Mouse (Mus musculus) gonadal fat pad, adult 2 months (tissue): ENCODE measurements around the gene Tomm40. TPM values are rescaled to one million over a fixed set of nuclear protein-coding genes. Genes with fewer than 3 reads are reported as not detected.

Source experiments
- DNase-seq: peaks from one replicate; pipeline ENCODE4 v3.0.0-alpha.2; 2012; ENCODE audit warnings: low read depth
- polyA plus RNA-seq: library from polyadenylated mRNA; depleted of rRNA; stranded (reverse); fragments of >200 nt; gene quantifications from 2 replicates; pipeline ENCODE4 v1.2.3, GENCODE M21; 2012

The Tomm40 gene
- polyA plus RNA-seq, 1 experiment = 71.5 TPM

DNA sequence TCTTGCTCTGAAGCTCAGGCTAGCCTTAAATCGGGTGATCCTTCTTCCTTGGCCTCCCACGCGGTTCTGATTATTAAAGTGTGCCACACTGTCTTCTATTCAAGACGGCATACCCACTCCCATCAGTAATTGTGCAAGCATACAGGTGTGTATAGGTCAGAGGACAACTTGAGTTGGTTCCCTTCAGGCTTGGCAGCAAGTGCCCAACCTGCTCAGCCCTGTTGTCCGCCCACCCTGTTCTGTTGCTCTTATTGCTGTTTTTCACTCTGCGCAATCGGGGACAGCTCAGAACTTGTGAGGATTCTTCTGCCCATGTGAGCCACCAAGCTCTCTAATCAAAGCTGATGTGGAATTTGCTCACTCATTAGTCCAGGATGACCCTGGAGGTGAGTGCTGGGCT, 10.0 kb downstream of the Tomm40 start:
- DNase-seq = no peak

- no peak for DNase-seq
Observed at GRCm38 (mm10) chr7:19704475-19704874, 10.8 kb downstream of the Tomm40 start.

GRCm38 (mm10) chr7:19702859-19703555, 12.2 kb downstream of the Tomm40 start:
- DNase-seq = no peak

- DNase-seq = no peak
Observed at GRCm38 (mm10) chr7:19701069-19701761, 14.0 kb downstream of the Tomm40 start.

DNA sequence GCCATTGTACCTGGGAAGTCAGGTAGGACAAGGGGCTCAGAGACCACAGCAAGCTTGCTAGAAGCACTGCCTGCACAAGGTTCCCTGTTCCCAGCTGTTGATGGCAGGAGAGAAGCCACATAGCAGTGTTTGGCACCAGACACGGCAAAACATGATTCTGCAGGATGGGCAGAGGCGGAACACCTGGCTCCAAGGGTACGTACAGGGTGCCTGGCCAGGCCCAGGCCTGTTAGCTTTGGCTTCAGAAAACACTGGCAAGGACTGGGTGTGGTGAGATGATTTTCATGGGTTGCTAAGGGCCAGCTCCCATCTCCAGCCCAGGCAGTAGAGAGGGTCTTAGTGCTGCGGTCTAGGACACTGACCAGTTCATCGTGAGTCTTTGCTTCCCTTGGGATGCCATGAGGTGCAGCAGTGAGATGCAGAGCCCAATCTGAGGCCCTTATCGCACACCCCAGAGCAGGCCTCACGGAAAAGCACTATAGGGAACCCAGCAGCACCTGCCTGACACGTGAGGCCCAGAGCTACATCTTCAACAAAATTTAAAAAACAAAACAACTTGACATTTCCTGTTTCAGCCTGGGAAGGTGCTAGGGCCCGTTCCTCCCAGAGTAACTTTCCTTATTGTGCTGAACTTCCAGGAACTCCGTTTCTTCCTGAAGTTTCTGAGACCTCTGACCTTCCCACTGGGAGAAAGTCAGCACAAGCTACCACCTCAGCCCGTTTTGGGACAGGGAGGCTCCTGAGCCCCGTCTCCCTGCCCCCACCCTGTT, 14.8 kb downstream of the Tomm40 start:
- no peak for DNase-seq

GRCm38 (mm10) chr7:19699827-19700148, 15.4 kb downstream of the Tomm40 start:
- DNase-seq = no peak

GRCm38 (mm10) chr7:19698907-19699826, 16.1 kb downstream of the Tomm40 start, which contains the start of gene Apoe:
Gene Apoe (minus strand): TSS chr7:19699188.
- DNase-seq = no peak

DNA sequence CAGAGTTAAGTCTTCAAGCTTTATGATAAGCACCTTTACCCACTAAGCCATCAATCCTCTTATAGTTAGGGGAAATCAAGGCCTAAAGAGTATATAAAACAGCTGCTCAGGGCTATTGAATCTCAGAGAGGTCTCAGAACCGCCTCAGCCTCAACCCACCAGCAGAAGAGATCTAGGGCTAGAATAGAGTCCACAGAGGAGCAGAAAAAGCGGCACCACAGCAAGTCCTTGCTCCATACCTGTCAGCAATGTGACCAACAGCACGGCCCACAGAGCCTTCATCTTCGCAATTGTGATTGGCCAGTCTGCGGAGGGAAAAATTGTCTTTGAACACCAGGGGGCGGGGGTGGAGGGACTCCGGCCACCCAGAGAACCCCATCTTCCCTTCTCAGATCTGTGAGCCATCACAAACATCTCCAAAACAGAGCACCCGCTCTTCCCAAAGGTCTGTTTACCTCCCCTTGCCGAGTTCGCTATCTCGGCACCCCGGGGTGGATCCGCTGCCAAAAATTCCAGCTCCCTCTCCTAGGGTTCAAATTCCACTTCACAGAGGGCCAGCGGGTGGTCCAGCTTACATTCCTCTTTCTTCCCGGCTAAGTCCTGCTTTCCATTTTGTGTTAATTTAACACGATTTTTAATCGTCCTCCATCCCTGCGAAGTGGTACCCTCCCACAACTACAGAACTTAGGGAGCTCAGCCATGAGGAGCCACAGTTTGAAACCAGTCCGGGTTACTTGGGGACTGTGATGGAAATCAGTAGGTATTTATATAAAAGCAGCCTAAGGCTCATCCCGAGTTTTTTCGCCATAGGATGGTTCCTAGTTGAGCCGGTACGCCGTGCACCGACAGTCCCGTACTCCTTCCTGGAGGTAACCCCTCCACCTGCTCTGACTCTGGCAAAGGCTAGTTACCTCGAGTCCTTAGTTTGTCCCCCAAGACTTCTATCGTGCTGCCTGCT, 17.0 kb downstream of the Tomm40 start:
- DNase-seq = no peak

GRCm38 (mm10) chr7:19696336-19696873, 18.8 kb downstream of the Tomm40 start:
- no peak for DNase-seq

- DNase-seq = no peak
Observed at GRCm38 (mm10) chr7:19695881-19696280, 19.4 kb downstream of the Tomm40 start.

GRCm38 (mm10) chr7:19695213-19695594, 20.0 kb downstream of the Tomm40 start:
- no peak for DNase-seq

DNA sequence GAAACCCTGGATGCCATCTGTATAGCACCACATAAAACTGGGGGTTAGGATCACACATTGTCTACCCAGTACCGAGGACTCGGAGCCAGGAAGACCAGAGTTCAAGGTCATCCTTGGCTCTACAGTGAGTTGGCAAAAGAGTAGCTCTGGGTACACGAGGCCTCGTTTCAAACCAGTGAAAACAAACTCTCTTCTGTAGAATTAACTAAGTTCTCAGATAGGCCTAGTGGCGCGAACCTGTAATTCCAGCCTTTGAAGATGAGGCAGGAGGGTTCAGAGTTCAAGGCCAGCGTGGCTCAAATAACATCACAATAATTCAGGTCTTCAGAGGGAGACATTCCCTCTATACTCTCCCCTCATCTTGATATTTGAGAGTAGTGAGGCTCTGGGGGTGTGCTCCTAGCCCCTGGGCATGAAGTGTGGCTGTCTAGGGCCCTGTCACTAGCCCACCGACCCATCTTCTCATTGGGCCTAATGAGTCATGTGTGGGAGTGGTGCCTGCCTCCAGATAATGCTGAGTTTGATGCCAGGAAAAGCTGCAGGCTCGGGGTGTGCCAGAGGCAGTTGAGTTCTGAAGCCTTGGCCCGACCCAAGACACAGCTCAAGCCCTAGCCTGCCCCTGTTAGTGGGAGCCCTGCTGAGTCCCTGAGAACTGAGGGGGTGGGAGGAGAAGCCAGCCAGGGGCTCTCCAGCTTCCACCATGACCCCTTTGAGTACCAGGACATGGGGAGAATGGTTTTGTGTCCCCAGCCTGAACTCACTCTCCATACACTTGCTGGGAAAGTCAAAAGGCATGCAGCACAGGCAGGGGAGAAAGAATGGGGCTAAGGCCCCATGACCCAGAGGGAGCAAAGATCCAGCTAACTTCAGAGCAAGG, 20.7 kb downstream of the Tomm40 start:
- no peak for DNase-seq

GRCm38 (mm10) chr7:19693421-19693820, 21.8 kb downstream of the Tomm40 start:
- no peak for DNase-seq

DNA sequence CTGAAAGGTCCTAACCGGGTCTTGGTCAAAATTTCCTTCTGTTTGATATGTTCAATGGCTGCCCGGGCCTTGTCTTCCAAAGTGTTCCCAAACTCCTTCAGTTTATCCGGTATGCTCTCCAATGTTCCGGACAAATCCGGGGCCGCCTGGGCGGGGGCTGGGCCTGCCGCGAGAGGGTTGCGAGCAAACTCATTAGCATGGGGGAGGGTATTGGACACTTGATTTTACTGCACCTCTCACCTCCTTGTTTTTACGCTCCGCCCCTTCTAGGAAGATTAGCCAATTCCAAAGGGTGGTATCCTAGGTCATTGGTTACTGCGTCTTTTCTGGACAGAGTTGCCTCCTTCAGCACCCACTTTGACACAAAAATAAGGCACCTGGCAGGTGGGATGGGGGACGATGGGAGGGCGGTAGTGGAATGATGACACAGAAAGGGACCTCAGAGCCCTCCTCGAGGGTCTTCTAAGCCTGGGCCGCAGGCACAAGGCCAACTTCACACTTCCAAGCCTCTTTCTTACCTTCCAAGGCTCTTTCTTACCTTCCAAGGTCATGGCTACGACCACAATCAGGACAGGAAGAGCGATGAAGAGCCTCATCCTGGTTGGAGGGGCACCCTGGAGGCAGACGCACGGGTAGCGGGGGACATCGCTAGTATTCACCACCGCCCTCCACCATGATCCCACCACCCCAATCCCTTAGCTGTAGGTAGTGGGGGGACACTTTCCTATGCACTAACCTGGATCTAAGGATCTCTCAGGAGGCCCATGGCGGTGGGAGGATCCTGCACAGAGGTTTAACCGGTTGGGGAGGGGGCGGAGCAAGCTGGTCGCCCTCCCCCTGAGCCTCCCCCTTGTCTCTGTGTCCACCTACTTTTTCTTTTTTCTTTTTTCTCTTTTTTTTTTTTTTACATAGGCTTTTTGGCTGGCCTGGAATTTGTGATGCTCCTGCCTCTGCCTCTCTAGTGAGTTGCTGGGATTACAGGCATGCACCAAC, 23.1 kb downstream of the Tomm40 start, which contains the start of gene Apoc1:
Gene Apoc1 (minus strand): TSS at position 788 of the 993 bp plus-strand sequence.
- DNase-seq = no peak

DNA sequence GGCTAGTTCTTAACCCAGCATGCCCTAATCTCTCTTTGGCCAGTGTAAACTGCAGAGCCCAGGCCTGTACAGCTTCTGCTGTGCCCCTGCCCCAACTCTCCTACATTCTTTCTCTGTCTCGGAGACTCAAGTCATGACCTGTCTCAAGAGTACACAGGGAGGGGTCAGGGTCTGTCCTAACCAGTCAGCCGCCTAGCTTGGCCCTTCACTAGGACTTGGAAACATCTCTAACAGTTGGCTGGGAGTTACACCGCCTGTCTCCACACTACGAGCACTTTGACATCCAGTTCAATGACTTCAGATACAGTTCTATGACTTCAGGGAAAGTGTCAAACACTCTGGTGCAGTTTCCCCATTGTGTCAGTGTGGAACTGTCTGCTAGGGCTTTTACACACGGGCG, 23.8 kb downstream of the Tomm40 start:
- no peak for DNase-seq

GRCm38 (mm10) chr7:19690845-19691244, 24.4 kb downstream of the Tomm40 start:
- no peak for DNase-seq

DNA sequence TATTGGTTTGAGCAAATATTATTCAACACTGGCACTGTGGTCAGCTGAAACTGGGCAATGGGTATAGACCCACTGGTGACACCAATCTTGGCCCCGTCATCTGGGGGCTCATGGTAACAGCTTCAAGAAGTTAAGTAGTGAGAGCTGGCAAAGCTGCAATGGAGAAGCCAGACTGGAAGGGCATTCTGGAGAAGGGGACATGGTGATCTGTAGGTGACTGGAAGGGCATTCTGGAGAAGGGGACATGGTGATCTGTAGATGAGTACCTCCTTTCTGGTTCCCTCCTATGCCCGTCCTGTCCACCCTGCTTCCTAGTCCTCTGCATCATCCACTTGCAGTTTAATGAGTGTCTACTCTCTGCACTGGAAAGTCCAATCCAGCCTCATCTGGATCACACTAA, 26.6 kb downstream of the Tomm40 start:
- DNase-seq = no peak

DNA sequence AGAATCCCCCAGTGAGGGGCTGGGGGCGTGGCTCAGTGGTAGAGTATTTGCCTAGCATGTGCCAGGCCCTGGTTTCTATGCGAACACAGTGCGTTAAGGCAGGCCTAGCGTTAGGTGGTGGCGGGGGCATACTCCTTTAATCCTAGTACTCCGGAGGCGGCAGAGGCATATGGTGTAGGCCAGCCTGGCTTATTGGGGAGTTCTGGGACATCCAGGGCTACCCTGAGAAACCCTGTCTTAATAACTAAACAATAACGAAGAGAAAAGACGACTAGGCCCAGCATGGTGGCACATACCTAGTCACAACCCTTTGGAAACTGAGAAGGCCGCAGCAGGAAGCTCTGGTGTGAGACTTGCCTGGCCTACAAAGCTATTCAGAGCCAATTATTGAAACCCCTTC, 27.1 kb downstream of the Tomm40 start:
- no peak for DNase-seq
